Mouse (Mus musculus) hindbrain, embryonic 13.5 days (tissue): ENCODE data around the gene Scamp5. TPM values are rescaled to one million over a fixed set of nuclear protein-coding genes. Genes with fewer than 3 reads are reported as not detected.
A peak's percentile ranks its signal among the peaks of the same experiment; 100 is the strongest.

Experiments used
- ATAC-seq: fragments of 200-750 bp; cut with Nextera tagmentation; 2 replicates; pipeline ENCODE4 v1.8.0; 2017; ENCODE audit warnings: moderate TSS enrichment; ENCODE audit not compliant: low FRiP score
- H3K27ac ChIP-seq: fragments of 300-500 bp; sonication (generic); 2 replicates; pipeline ENCODE4 v1.5.1; 2015; ENCODE audit warnings: inconsistent platforms, mild to moderate bottlenecking, moderate library complexity
- H3K27me3 ChIP-seq: fragments of 300-500 bp; sonication (generic); 2 replicates; pipeline ENCODE4 v1.6.1; 2015; ENCODE audit warnings: mild to moderate bottlenecking, inconsistent platforms
- H3K36me3 ChIP-seq: fragments of 300-500 bp; sonication (generic); 2 replicates; pipeline ENCODE4 v1.6.1; 2015; ENCODE audit warnings: mild to moderate bottlenecking, inconsistent platforms
- H3K4me1 ChIP-seq: fragments of 300-500 bp; sonication (generic); replicated peaks from 2 replicates; pipeline ENCODE4 v1.6.1; 2015; ENCODE audit warnings: inconsistent platforms
- H3K4me2 ChIP-seq: fragments of 300-500 bp; sonication (generic); 2 replicates; pipeline ENCODE4 v1.6.1; 2015; ENCODE audit warnings: inconsistent platforms, mild to moderate bottlenecking, moderate library complexity
- H3K4me3 ChIP-seq: fragments of 300-500 bp; sonication (generic); 2 replicates; pipeline ENCODE4 v1.5.1; 2015; ENCODE audit warnings: mild to moderate bottlenecking, inconsistent platforms
- H3K9ac ChIP-seq: fragments of 300-500 bp; sonication (generic); 2 replicates; pipeline ENCODE4 v1.6.1; 2015; ENCODE audit warnings: mild to moderate bottlenecking, inconsistent platforms
- H3K9me3 ChIP-seq: fragments of 300-500 bp; sonication (generic); 2 replicates; pipeline ENCODE4 v1.6.1; 2016; ENCODE audit warnings: inconsistent platforms
- WGBS: fragments of 180-500 bp; shearing (Covaris S2); methylation state at CpG from one replicate; pipeline ENCODE4 v1.1.7; 2015; 5-methylcytosine and 5-hydroxymethylcytosine counted together
- polyA plus RNA-seq: library from polyadenylated mRNA; unstranded; fragments of >200 nt; fragmentation: Nextera tagmentation; extraction: Ambion mirVana; gene quantifications from 2 replicates; pipeline ENCODE4 v1.2.1, GENCODE M21; 2015

The Scamp5 gene
- polyA plus RNA-seq, 1 experiment from 2014 or later = 86.3 TPM

DNA sequence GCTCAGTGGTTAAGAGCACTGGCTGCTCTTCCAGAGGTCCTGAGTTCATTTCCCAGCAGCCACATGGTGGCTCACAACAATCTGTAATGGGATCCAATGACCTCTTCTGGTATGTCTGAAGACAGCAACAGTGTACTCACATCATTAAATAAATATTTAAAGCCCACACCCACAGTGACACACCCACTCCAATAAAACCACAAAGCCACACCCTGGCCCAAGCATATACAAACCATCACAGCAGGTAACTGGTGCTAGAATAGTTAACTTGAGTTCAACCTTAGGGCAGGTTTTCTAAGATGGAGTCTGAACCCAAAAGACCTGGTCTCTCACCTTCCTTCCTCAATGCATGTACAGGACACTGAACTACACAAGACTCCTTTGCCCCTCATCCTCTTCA is 27.1 kb upstream of the Scamp5 start:
- no peak overlapping the region for H3K4me2 ChIP-seq
- no peak overlapping the region for H3K4me3 ChIP-seq
- H3K27ac ChIP-seq = no peak overlapping the region
- H3K9ac ChIP-seq = no peak overlapping the region
- H3K9me3 ChIP-seq = no peaks in the 10 kb centered on the region
- H3K4me1 ChIP-seq = peaks cover 27% of the 10 kb centered on the region
- peaks cover 13% of the 10 kb centered on the region for H3K27me3 ChIP-seq
- no peaks in the 10 kb centered on the region for H3K36me3 ChIP-seq
- ATAC-seq = no peak

DNA sequence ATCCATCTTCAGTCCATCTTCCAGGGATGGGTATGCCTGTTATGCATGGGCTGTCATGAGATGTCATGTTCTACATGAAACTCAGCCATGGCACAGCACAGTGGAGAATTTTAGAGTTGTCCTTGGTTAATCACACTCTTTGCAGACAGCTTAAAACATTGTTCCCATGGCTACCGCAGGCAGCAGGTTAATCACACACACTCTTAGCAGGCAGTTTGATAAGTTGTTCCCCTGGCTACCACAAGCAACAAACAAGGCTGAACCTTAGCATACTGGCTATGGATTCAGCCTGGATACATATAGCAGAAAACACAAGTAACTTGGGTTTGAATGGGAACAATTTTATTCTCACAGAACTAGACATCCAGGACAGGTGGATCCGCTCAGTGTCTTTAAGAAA is 25.7 kb upstream of the Scamp5 start:
- Histone ChIP-seq H3K4me2 (no peak overlapping the region), H3K4me1 (peaks cover 16% of the 10 kb centered on the region), H3K9ac (no peak overlapping the region), H3K36me3 (no peaks in the 10 kb centered on the region), H3K27me3 (0 out of 2 replicates have a peak, but pooled peaks cover 6% of the 10 kb centered on the region), H3K27ac (no peak overlapping the region), H3K9me3 (no peaks in the 10 kb centered on the region), H3K4me3 (no peak overlapping the region)
- 94% methylated on average over 2 of the region's 2 CpGs for WGBS
- ATAC-seq = no peak

- Histone ChIP-seq H3K27ac (no peak overlapping the region), H3K4me3 (no peak overlapping the region), H3K4me2 (no peak overlapping the region), H3K9me3 (no peaks in the 10 kb centered on the region), H3K27me3 (peaks cover 17% of the 10 kb centered on the region), H3K4me1 (0 out of 2 replicates have a peak, but pooled peaks cover 4% of the 10 kb centered on the region), H3K9ac (no peak overlapping the region), H3K36me3 (no peaks in the 10 kb centered on the region)
- no peak for ATAC-seq
- WGBS = 74% methylated on average over 7 of the region's 7 CpGs
Measured at GRCm38 (mm10) chr9:57487807-57488206, 19.9 kb upstream of the Scamp5 start.

- peaks cover 17% of the 10 kb centered on the region for H3K27me3 ChIP-seq
- H3K9ac ChIP-seq = peak overlapping the region; percentile 21; the same call in 1 of the 2 replicates
- no peak overlapping the region for H3K4me3 ChIP-seq
- no peaks in the 10 kb centered on the region for H3K36me3 ChIP-seq
- 16% methylated on average over 7 of the region's 7 CpGs for WGBS
- H3K9me3 ChIP-seq = no peaks in the 10 kb centered on the region
- no peak overlapping the region for H3K27ac ChIP-seq
- no peak overlapping the region for H3K4me2 ChIP-seq
- 0 out of 2 replicates have a peak, but pooled peaks cover 4% of the 10 kb centered on the region for H3K4me1 ChIP-seq
- peak; percentile 43; the same call in 1 of the 2 replicates for ATAC-seq
Measured at GRCm38 (mm10) chr9:57485774-57486173, 17.9 kb upstream of the Scamp5 start.

GRCm38 (mm10) chr9:57468914-57469313 is 1.1 kb upstream of the Scamp5 start:
- Histone ChIP-seq H3K36me3 (peaks cover 6% of the 10 kb centered on the region; the same call in 1 of the 2 replicates), H3K27ac (no peak overlapping the region), H3K9me3 (no peaks in the 10 kb centered on the region), H3K4me3 (no peak overlapping the region), H3K27me3 (peaks cover 3% of the 10 kb centered on the region; the same call in 1 of the 2 replicates), H3K9ac (no peak overlapping the region), H3K4me1 (peaks cover 36% of the 10 kb centered on the region), H3K4me2 (no peak overlapping the region)
- WGBS = 66% methylated on average over 4 of the region's 4 CpGs
- ATAC-seq = no peak

GRCm38 (mm10) chr9:57467271-57467771 is 539 bp downstream of the Scamp5 start:
- H3K4me1 ChIP-seq = peaks cover 44% of the 10 kb centered on the region
- peaks cover 3% of the 10 kb centered on the region; the same call in 1 of the 2 replicates for H3K27me3 ChIP-seq
- ATAC-seq = peak; percentile 73
- peaks cover 21% of the 10 kb centered on the region for H3K36me3 ChIP-seq
- peak overlapping the region; percentile 94 for H3K9ac ChIP-seq
- WGBS = under 1% methylated on average over 18 of the region's 18 CpGs
- H3K4me3 ChIP-seq = peak overlapping the region; percentile 77
- no peaks in the 10 kb centered on the region for H3K9me3 ChIP-seq
- peak overlapping the region; percentile 83 for H3K4me2 ChIP-seq
- peak overlapping the region; percentile 93 for H3K27ac ChIP-seq

DNA sequence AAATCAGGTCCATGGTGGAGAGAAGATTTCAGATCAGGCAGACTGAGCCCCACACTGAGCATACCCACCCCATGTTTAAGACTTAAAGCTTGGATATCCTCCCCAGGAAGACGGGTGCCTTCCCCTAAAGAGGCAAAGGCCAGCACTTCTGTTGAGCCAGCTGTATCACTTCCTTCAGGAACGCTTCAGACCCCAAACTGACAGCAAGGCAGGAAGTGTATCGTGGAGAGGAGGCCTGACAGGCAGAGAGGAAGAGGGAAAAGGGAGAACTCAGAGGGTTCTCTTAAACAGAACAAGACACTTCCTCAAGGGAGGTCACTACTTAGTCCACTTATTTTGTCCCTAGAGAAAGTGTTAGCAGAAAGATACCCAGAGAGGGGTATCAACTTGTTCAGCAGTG is 1.8 kb downstream of the Scamp5 start:
- no peak overlapping the region for H3K27ac ChIP-seq
- peaks cover 44% of the 10 kb centered on the region for H3K4me1 ChIP-seq
- H3K4me2 ChIP-seq = peak overlapping the region; percentile 83
- peaks cover 3% of the 10 kb centered on the region; the same call in 1 of the 2 replicates for H3K27me3 ChIP-seq
- peak overlapping the region; percentile 94 for H3K9ac ChIP-seq
- H3K36me3 ChIP-seq = peaks cover 33% of the 10 kb centered on the region
- H3K4me3 ChIP-seq = peak overlapping the region; percentile 77
- no peak for ATAC-seq
- WGBS = 84% methylated on average over 3 of the region's 3 CpGs
- no peaks in the 10 kb centered on the region for H3K9me3 ChIP-seq

- 90% methylated on average over 6 of the region's 6 CpGs for WGBS
- no peak for ATAC-seq
- H3K4me1 ChIP-seq = peaks cover 39% of the 10 kb centered on the region
Measured at GRCm38 (mm10) chr9:57462866-57463265, 5.0 kb downstream of the Scamp5 start.

DNA sequence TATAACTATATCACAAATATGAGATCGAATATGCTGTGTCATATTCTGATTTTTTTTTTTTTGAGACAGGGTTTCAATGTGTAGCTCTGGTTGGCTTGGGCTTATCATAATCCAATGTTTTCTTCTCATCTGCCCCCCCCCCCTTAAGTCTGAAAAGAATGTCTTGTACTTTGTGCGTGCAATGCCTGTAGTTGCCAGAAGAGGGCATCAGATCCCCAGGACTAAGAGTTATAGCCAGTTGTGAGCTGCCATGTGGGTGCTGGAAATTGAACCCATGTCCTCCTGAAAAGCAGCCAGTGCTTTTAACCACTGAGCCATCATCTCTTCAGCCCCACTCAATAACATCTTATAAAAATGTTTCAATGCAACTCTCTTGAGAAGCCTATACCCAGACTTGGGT is 8.2 kb downstream of the Scamp5 start:
- no peak for ATAC-seq
- Histone ChIP-seq H3K9me3 (no peaks in the 10 kb centered on the region), H3K4me3 (no peak overlapping the region), H3K9ac (no peak overlapping the region), H3K27ac (no peak overlapping the region), H3K36me3 (peaks cover 44% of the 10 kb centered on the region), H3K27me3 (no peaks in the 10 kb centered on the region), H3K4me2 (no peak overlapping the region), H3K4me1 (peaks cover 15% of the 10 kb centered on the region; the same call in 1 of the 2 replicates)
- 98% methylated on average over 2 of the region's 2 CpGs for WGBS

More at GRCm38 (mm10) chr9:57462866-57463265, 5.0 kb downstream of the Scamp5 start:
- Histone ChIP-seq H3K4me3 (no peak overlapping the region), H3K27ac (no peak overlapping the region), H3K4me2 (no peak overlapping the region), H3K9me3 (no peaks in the 10 kb centered on the region), H3K36me3 (peaks cover 44% of the 10 kb centered on the region), H3K9ac (no peak overlapping the region), H3K27me3 (no peaks in the 10 kb centered on the region)

DNA sequence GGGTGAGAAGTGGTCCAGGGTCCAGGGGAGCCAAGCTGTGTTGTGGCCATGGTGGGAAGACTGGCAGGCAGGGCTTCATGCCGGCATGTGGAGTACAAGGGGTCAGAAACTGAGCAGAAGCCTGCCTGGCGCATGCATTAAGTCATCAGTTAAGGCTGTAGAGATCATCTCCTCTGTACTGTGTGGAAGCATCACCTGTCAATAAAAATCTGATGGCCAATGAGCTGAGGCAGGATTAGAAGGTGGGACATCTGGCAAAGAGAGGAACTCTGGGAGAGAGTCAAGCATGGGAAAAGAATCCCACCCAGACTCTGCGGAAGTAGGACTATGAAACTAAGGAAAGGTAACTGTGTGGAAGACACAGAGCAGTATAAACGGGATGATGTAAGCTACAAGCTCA is 14.3 kb downstream of the Scamp5 start:
- Histone ChIP-seq H3K36me3 (peaks cover 40% of the 10 kb centered on the region), H3K9ac (no peak overlapping the region), H3K9me3 (no peaks in the 10 kb centered on the region), H3K4me2 (no peak overlapping the region), H3K27ac (no peak overlapping the region), H3K27me3 (no peaks in the 10 kb centered on the region), H3K4me3 (no peak overlapping the region), H3K4me1 (no peaks in the 10 kb centered on the region)
- no peak for ATAC-seq
- WGBS = 89% methylated on average over 4 of the region's 4 CpGs

DNA sequence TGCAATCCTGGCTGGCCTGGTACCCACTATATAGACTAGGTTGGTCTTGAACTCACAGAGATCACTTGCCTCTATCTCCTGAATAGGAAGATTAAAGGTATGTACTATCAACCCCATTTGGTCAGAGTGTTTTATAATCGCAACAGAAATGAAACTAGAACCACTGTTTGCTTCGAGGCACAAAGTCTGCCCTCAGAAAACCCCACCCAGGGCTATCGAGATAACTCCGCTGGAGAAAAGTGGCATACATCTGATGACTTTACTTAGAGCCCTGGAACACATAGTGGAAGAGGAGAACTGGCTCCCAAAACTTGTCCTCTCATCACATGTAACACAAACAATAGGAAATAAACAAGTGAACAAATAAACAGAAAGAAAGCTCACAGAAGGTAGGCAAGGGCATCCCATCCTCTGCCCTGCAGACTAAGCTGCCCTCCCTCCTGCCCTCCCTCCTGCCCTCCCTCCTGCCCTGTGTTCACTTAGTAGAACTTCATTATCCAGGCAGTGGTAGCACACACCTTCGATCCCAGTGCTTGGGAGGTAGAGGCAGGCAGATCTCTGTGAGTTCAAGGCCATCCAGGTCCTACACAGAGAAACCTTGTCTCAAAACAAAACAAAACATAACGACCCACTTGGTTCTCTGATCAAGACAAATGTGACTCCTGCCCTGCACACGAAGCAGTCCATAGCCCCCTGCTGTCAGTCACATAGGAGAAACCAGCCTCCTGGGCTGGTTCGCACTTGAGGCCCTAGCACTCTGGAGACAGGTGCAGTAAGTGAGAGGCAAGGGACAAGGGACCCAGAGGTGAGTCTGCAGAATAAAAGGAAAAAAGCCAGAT is 15.0 kb downstream of the Scamp5 start:
- ATAC-seq = no peak
- no peaks in the 10 kb centered on the region for H3K4me1 ChIP-seq
- H3K4me3 ChIP-seq = no peak overlapping the region
- H3K4me2 ChIP-seq = no peak overlapping the region
- no peaks in the 10 kb centered on the region for H3K9me3 ChIP-seq
- no peak overlapping the region for H3K9ac ChIP-seq
- no peaks in the 10 kb centered on the region for H3K27me3 ChIP-seq
- H3K27ac ChIP-seq = no peak overlapping the region
- H3K36me3 ChIP-seq = peaks cover 47% of the 10 kb centered on the region
- 84% methylated on average over 8 of the region's 8 CpGs for WGBS

DNA sequence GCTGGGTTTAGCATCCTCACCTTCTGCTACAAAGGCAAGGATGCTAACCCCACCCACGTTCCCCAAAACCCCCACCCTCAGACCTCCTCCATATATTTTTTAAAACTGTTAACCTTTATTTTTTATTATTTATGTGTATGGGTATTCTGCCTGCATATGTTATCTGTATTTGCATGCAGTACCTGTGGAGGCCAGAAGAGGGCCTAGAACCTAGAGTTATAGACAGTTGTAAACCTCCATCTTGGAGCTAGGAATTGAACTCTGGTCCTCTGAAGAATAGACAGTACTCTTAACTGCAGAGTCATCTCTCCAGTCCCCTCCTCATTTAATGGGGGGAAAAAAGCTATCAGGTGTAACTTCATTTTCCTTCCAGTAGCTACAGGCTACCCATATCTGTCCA is 18.1 kb downstream of the Scamp5 start:
- ATAC-seq = no peak
- no peak overlapping the region for H3K4me2 ChIP-seq
- H3K9me3 ChIP-seq = no peaks in the 10 kb centered on the region
- no peak overlapping the region for H3K9ac ChIP-seq
- no peak overlapping the region for H3K27ac ChIP-seq
- H3K27me3 ChIP-seq = no peaks in the 10 kb centered on the region
- H3K4me1 ChIP-seq = no peaks in the 10 kb centered on the region; the same call in 1 of the 2 replicates
- H3K4me3 ChIP-seq = no peak overlapping the region
- WGBS = 67% methylated on average over 1 of the region's 1 CpGs
- H3K36me3 ChIP-seq = peaks cover 77% of the 10 kb centered on the region
